In genomic region chr6:122934845-122935244, GRCm38 (mm10) we compare ENCODE assay signal across 41 mouse cellular contexts. TPM values are rescaled to one million over a fixed set of nuclear protein-coding genes. Genes with fewer than 3 reads are reported as not detected.
DNase-seq lines count a peak whose midpoint lies in the region; ATAC-seq and TF ChIP-seq lines count a peak whose summit lies in the region.
"Had no signal": no experiment of that assay in that cellular context is flagged by ENCODE, and none has a peak within 500 bp of the region (broad histone marks: within the 10 kb centered on the region; RNA-seq: fewer than 3 reads in every experiment).

No protein-coding gene starts in this region.

- H3K27ac ChIP-seq in liver, adult 2 months (replicated peaks; ENCODE audit: insufficient read depth, low read depth, low read length), result no peak overlapping the region
- H3K27ac ChIP-seq: embryonic facial prominence, embryonic 10.5 days; embryonic facial prominence, embryonic 15.5 days; forebrain, embryonic 12.5 days; layer of hippocampus, adult 2 months; limb, embryonic 13.5 days; liver, embryonic 14.5 days; midbrain, embryonic 13.5 days; neural tube, embryonic 15.5 days had no signal

- TF ChIP-seq POLR2A in liver, adult 2 months (IDR thresholded peaks at IDR 0.05; ENCODE audit: extremely low read depth, insufficient read depth, low read length), result no peak

- 73% methylated on average over 3 of the region's 3 CpGs for WGBS in liver, adult 2 months

- peak; percentile 40 for DNase-seq in liver, adult 2 months (ENCODE audit: extremely low read depth, low read depth, low spot score)
- DNase-seq in liver (no peak), 416B (ENCODE audit: low read depth) (peak; percentile 46)
- no peak for DNase-seq in cerebellum, postnatal 4 days (ENCODE audit: low spot score in 2 of 2)
- DNase-seq: adrenal gland, postnatal 14 days; cerebellum, adult 18-20 months; cerebellum, postnatal 10 days; forebrain, postnatal 0 days; heart, postnatal 14 days; kidney, adult 18-20 months; kidney, postnatal 36 days; lung, embryonic 14.5 days; retina, postnatal 1 day; right cerebral cortex, postnatal 14 days; thymus, adult 2 months; thymus, postnatal 4 days had no signal

- no peaks in the 10 kb centered on the region for H3K36me3 ChIP-seq in liver, adult 2 months (ENCODE audit: control insufficient read depth, insufficient read depth, low read length)
- H3K36me3 ChIP-seq: embryonic facial prominence, embryonic 10.5 days; embryonic facial prominence, embryonic 15.5 days; forebrain, embryonic 12.5 days; limb, embryonic 13.5 days; midbrain, embryonic 13.5 days; neural tube, embryonic 15.5 days had no signal

- ATAC-seq in granulocyte monocyte progenitor cell, adult 5-6 weeks (replicated peaks; ENCODE audit: poor library complexity, severe bottlenecking), result peak; percentile 87
- ATAC-seq in monocyte, adult 5-6 weeks (replicated peaks; ENCODE audit: insufficient number of reproducible peaks, low FRiP score, low TSS enrichment, poor library complexity, severe bottlenecking), result peak; percentile 60
- no peak for ATAC-seq in megakaryocyte-erythroid progenitor cell, adult 5-6 weeks (replicated peaks; ENCODE audit: low FRiP score, low TSS enrichment, poor library complexity, severe bottlenecking)
- ATAC-seq: forebrain, postnatal 0 days; hindbrain, embryonic 16.5 days; midbrain, embryonic 13.5 days had no signal

- no peak overlapping the region for H3K9ac ChIP-seq in liver, adult 2 months (ENCODE audit: low read depth, low read length)
- H3K9ac ChIP-seq: embryonic facial prominence, embryonic 15.5 days; forebrain, embryonic 12.5 days; forebrain, postnatal 0 days; limb, embryonic 13.5 days; liver, embryonic 14.5 days; lung, embryonic 14.5 days; midbrain, embryonic 13.5 days; neural tube, embryonic 15.5 days had no signal

- no peaks in the 10 kb centered on the region for H3K4me1 ChIP-seq in liver, adult 2 months (ENCODE audit: control insufficient read depth, insufficient read depth, low read length)
- H3K4me1 ChIP-seq: embryonic facial prominence, embryonic 10.5 days; embryonic facial prominence, embryonic 15.5 days; forebrain, embryonic 12.5 days; limb, embryonic 13.5 days; midbrain, embryonic 13.5 days; neural tube, embryonic 15.5 days had no signal

- TF ChIP-seq CTCF in liver, adult 2 months (IDR thresholded peaks at IDR 0.05; ENCODE audit: low read depth, low read length), result no peak

- no peak overlapping the region for H3K4me3 ChIP-seq in liver, adult 2 months (ENCODE audit: insufficient read depth, low read depth, low read length)
- H3K4me3 ChIP-seq: embryonic facial prominence, embryonic 10.5 days; embryonic facial prominence, embryonic 15.5 days; forebrain, embryonic 12.5 days; layer of hippocampus, adult 2 months; limb, embryonic 13.5 days; midbrain, embryonic 13.5 days; neural tube, embryonic 15.5 days had no signal

- no peaks in the 10 kb centered on the region for H3K27me3 ChIP-seq in liver, adult 2 months (ENCODE audit: control insufficient read depth, insufficient read depth, low read length)
- H3K27me3 ChIP-seq: embryonic facial prominence, embryonic 15.5 days; forebrain, embryonic 12.5 days; limb, embryonic 13.5 days; midbrain, embryonic 13.5 days; neural tube, embryonic 15.5 days had no signal

- no peaks in the 10 kb centered on the region for H3K79me2 ChIP-seq in liver, adult 2 months (ENCODE audit: control insufficient read depth, insufficient read depth, low read length)

RNA-seq across cellular contexts. Expression of gene Clec4a1, which starts 13.2 kb away (rescaled TPM):
- 1.7 and 1.8 TPM in 2 replicates for total RNA-seq in liver, adult 2 months (2014; rRNA removed)
- 0.52 and 1.1 TPM in 2 replicates for polyA plus RNA-seq in liver, adult 2 months (2012; rRNA removed)
- total RNA-seq in granulocyte monocyte progenitor cell, adult 5-6 weeks (2014; fragmentation: Nextera tagmentation), result 1.7 TPM in 1 of 2 replicates, not detected in the other
- total RNA-seq in granulocyte monocyte progenitor cell, adult 5-6 weeks (2017), result 0.93 and 1.3 TPM in 2 replicates
- total RNA-seq in monocyte, adult 5-6 weeks (2017), result 202 to 205 TPM (median 202 TPM) in 3 replicates
- total RNA-seq in megakaryocyte-erythroid progenitor cell, adult 5-6 weeks (2014; fragmentation: Nextera tagmentation), result 1.2 TPM in 1 of 2 replicates, not detected in the other
- total RNA-seq in megakaryocyte-erythroid progenitor cell, adult 5-6 weeks (2017), result 0.99 TPM in 1 of 2 replicates, not detected in the other
- total RNA-seq: MEL had no signal

RNA-seq across cellular contexts. Expression of gene Clec4a3, which starts 17.5 kb away (rescaled TPM):
- total RNA-seq in liver, adult 2 months (2014; rRNA removed), result 5.4 and 5.5 TPM in 2 replicates
- polyA plus RNA-seq in liver, adult 2 months (2012; rRNA removed), result 0.49 and 0.70 TPM in 2 replicates
- 5.3 TPM in 1 of 2 replicates, not detected in the other for total RNA-seq in granulocyte monocyte progenitor cell, adult 5-6 weeks (2014; fragmentation: Nextera tagmentation)
- 0.93 and 2.5 TPM in 2 replicates for total RNA-seq in granulocyte monocyte progenitor cell, adult 5-6 weeks (2017)
- 388 to 868 TPM (median 791 TPM) in 3 replicates for total RNA-seq in monocyte, adult 5-6 weeks (2017)
- total RNA-seq in megakaryocyte-erythroid progenitor cell, adult 5-6 weeks (2014; fragmentation: Nextera tagmentation), result not detected in 2 replicates
- total RNA-seq in megakaryocyte-erythroid progenitor cell, adult 5-6 weeks (2017), result not detected in 2 replicates
- total RNA-seq: MEL had no signal

RNA-seq across cellular contexts. Expression of gene Clec4a4, which starts 55.3 kb away (rescaled TPM):
- not detected in 2 replicates for total RNA-seq in liver, adult 2 months (2014; rRNA removed)
- not detected in 2 replicates for polyA plus RNA-seq in liver, adult 2 months (2012; rRNA removed)
- total RNA-seq in granulocyte monocyte progenitor cell, adult 5-6 weeks (2014; fragmentation: Nextera tagmentation), result not detected in 2 replicates
- total RNA-seq in granulocyte monocyte progenitor cell, adult 5-6 weeks (2017), result not detected in 2 replicates
- total RNA-seq in monocyte, adult 5-6 weeks (2017), result 7.0 to 13.7 TPM (median 11.1 TPM) in 3 replicates
- total RNA-seq in megakaryocyte-erythroid progenitor cell, adult 5-6 weeks (2014; fragmentation: Nextera tagmentation), result not detected in 2 replicates
- total RNA-seq in megakaryocyte-erythroid progenitor cell, adult 5-6 weeks (2017), result not detected in 2 replicates
- total RNA-seq: adrenal gland, postnatal 14 days; gastrocnemius, adult 8-10 months; gastrocnemius, postnatal 4 days; heart, adult 8-10 months; heart, postnatal 14 days; layer of hippocampus, adult 2 months; layer of hippocampus, postnatal 14 days; left cerebral cortex, adult 8-10 months; left cerebral cortex, postnatal 36 days; MEL had no signal
- polyA plus RNA-seq: brain, embryonic 14.5 days; embryonic facial prominence, embryonic 10.5 days; embryonic facial prominence, embryonic 15.5 days; forebrain, embryonic 12.5 days; forebrain, postnatal 0 days; heart, embryonic 14.5 days; hindbrain, embryonic 11.5 days; hindbrain, embryonic 16.5 days; intestine, embryonic 14.5 days; kidney, embryonic 16.5 days; limb, embryonic 13.5 days; lung, embryonic 14.5 days; midbrain, embryonic 13.5 days; neural tube, embryonic 15.5 days; small intestine, adult 2 months; thymus, adult 2 months had no signal

Comparison
In these comparisons a context has a peak if more than half of its experiments do, and no peak if none do; other contexts are left out.
1. DNase-seq: peak in liver, adult 2 months (single experiment) and 416B (single experiment); none in liver (single experiment) and cerebellum, postnatal 4 days (0 of 2).
2. RNA of gene Clec4a1, which starts 13.2 kb away (total RNA-seq): 202 to 205 TPM in monocyte, adult 5-6 weeks; 1.7 to 1.8 TPM in liver, adult 2 months, 0.99 to 1.2 TPM in megakaryocyte-erythroid progenitor cell, adult 5-6 weeks and 0.93 to 1.7 TPM in granulocyte monocyte progenitor cell, adult 5-6 weeks; every median in the first group is over 10 times any median in the second.
3. RNA of gene Clec4a3, which starts 17.5 kb away (total RNA-seq): 388 to 868 TPM in monocyte, adult 5-6 weeks; 5.4 to 5.5 TPM in liver, adult 2 months, 0.93 to 5.3 TPM in granulocyte monocyte progenitor cell, adult 5-6 weeks and not detected in megakaryocyte-erythroid progenitor cell, adult 5-6 weeks; every median in the first group is over 10 times any median in the second.